Mouse (Mus musculus): ENCODE measurements around the gene Pxylp1.

Gene Pxylp1

GRCm38 (mm10) chr9:96857838-96858237 is 34.6 kb downstream of the Pxylp1 start:
- no peak for DNase-seq

DNA sequence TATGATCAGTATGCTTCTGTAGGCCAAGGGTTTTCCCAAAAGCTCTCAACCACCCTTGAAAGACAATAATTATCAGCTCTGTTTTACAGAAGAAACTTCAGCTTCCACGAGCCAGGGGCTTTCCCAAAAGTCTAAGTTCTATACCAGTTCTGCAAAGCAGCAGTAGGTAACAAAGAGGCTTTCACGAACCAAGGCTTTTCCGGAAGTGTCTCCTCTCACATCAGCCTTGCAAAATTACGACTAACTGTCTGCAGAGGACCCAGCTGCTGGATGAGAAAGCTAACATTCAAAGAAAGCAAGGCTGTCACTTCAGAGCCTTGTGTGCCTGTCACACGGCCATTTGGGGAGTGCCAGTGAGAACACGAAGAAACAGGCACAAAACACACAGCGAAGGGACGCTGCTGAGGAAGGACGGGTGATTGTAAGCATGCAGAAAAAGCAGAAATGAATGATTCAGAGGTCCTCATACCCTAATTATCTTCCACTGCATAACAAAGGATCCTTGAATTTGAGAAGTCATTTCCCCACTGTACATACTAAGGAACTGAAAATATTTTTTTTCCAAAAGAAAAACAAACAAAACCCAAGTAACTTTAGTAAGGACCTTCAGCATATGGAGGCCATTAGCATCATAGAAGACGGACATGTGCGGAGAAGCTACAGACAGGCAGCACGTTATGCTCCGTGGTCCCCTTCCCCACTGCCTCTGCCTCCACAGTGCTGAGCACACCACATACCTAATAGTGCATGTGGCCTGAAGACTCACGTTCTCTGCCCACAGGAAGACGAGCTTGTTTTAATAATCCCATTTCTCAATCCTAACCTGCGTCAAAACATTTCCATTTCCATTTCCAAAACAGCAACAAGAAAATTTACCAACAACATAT is 38.9 kb downstream of the Pxylp1 start:
- no peak for DNase-seq

DNA sequence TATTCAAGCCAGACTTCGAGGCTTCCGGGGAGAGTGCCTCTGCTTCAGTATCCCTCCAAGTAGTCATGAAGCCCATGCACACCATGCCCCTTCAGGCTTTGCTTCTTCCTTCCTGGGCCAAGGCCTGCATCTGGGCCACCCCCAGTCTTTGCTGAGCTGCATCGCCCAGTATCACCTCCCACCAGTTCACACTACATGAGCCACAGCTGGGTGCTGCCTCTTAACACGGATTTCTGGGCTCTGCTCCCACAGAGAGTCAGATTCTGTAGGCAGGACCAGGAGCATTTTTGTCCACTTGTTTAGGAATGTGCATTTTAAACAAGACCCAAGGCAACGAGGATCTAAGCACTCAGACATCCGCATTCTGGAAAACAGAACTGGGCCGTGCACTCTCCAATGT is 40.8 kb downstream of the Pxylp1 start:
- no peak for DNase-seq

DNA sequence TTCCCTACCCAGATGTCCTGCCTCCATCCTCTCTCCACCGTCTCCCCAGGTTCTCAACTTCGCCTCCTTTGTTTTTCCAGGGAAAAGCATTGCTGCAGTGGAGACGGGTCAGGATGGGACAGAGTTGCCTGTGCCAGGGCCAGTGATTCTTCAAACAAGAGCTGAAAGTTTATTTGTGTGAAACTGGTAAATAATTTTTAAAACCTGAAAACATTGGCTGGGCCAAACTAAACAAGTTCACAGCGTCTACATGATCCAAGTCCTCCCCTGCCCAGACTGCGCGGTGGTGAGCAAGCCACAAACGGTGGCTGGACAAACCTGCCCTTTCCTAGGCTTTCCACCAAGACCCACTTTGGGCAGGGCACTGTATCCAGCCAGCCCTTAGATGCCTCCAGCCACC is 41.4 kb downstream of the Pxylp1 start:
- no peak for DNase-seq

DNA sequence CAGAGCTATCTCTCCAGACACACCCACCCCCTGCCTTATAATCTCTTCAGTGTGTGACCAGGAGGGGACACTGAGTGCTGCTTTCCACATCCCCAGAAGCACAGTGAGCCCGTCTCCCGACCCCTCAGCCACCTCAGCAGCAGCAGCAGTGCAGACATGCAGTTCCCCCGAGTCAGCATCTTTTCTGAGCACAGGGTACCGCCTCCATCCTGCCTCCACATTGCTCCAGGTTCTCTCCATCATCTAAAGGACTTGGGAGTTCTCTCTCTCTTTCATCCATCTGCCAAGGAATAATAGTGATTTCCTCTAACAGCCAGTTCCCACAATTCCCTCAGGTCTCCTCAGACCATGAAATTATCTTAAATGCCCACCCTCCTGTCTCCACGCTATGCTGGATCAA is 43.5 kb downstream of the Pxylp1 start:
- DNase-seq, result no peak

DNA sequence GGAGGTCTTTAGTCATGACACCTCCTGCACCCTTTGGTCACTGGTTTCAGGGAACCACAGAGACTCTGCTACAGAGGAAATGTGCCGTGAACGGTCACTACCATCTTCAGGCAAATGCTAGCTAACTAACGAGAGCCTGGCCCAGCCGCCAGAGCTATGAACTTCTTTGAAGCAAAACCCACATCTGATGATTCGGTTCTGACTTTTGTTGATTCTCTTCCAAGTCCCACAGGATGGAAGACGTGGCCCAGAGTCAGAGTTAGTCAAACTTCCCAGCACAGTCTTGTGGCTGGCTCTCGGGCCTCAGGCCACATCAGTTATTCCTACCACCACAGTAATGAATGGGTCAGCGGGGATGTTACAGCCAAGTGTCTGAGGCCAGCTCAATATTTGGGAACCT is 46.1 kb downstream of the Pxylp1 start:
- DNase-seq, result no peak

DNA sequence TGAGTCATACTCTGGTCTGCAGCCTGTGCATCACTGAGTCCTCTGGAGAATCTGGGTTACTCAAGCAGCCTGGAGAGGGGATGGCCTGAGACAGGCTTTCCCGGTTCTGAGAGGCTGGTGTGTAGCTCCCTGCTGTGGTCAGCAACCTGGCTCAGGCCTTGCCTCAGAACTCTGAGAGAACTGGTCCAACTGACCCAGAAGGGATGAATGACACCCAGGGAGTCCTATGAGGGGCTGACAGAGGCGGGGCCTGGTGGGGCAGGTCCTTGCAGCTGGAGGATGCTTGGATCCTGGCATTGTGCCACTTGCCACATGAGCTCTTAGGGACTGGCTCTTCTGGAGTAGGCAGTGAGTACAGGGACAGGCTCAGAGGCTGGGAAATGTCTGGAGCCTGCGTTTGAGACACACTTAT is 47.7 kb downstream of the Pxylp1 start:
- DNase-seq, result peak; percentile 56

DNA sequence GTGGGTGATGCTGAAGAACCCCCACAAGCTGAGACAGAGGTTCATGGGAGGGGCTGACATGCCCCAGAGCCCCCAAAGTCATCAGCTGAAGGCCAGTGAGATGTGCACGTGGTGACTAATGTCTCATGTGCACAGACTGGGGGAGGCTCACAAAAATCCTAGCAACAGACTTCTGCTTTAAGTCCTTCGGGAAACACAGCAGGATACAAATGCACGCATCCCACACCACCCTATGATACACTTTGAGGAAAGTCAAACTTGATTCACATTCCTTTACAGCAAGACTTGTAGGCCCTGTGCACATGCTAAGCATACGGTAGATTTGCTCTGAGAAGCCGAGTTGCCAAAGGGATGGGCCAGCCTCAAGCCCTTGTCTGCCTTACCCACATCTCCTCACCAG is 53.1 kb downstream of the Pxylp1 start:
- no peak for DNase-seq

GRCm38 (mm10) chr9:96838864-96839263 is 53.6 kb downstream of the Pxylp1 start:
- no peak for DNase-seq

- no peak for DNase-seq
Measured at GRCm38 (mm10) chr9:96837781-96838420, 54.6 kb downstream of the Pxylp1 start.

DNA sequence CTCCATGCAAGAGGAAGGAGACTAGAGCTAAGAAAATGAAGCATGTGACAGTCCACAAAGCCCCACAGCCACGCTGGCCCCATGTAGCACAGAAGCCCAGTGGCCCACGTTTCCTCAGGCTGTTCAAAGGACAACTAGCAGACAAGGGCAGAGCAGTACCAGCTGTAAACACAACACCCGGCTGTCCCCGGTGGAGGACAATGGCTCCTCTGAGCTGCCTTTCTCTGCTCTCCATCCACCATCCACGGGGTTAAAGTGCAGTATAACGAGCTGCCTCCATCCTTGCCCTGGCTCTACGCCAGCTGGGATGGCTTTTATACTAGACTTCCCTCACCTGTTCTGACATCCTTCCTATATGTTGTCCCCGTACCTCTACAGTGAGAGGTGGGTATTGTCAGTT is 55.5 kb downstream of the Pxylp1 start:
- DNase-seq, result no peak

GRCm38 (mm10) chr9:96835374-96835921 is 57.0 kb downstream of the Pxylp1 start:
- DNase-seq, result no peak

DNA sequence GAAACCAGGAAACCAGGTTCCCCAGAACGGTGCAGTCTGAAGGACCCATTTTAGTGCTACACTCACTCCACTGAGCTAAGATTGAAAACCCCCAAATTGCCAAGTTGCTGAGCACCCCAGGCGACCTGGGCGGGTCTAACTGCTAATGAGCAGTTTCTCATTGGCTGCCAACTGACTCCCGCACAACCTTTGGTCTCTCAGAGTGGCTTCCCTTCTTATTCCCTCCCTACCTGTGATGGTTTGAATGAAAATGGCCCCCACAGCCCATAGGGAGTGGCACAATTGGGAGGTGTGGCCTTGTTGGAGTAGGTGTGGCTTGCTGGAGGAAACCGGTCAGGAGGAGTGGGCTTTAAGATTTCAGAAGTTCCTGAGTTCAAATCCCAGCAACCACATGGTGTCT is 58.9 kb downstream of the Pxylp1 start:
- no peak for DNase-seq

DNA sequence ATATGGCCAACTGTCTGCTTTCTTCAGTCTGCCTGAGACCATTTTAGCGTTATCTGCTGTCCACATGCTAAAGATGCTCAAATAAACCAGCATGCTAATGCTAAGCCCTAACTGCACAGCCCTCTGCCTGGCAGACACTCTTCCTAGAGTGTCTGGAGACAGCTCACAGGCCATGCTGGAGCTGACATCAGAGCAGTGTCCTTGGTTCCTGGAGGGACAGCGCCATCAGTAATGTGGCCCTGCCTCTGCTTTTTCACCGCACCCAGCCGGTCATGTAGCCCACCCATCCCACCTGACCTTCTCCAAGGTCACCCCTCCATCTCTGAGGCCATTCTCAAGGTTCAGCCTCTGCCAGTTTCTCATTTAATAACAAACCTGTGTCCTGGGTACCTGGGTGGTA is 60.0 kb downstream of the Pxylp1 start:
- DNase-seq, result no peak

DNA sequence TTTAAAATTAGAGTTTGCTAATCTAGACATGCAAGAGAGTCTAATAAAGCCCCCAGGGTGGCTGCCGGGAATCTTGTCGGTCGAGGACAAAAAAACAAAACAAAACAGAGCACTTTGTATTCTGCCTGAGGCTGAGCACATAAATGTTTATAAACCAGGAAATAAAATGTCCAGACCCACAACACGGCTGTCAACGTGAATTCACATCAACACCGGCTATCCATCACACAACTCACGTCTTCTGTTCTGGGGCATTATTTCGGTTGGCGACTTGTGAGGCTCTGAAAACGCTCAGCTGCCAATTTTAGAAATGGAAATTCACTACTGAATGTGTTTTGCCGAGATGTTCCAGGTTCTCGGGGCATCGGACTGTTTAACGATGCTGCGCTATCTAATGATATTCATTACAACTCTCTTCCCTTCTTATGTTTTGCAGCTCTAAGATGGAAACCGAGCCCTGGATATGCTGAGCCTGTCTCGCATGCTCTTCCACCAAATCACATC is 61.6 kb downstream of the Pxylp1 start:
- DNase-seq, result no peak

- DNase-seq, result no peak
Measured at GRCm38 (mm10) chr9:96829682-96830081, 62.8 kb downstream of the Pxylp1 start.

- no peak for DNase-seq
Measured at GRCm38 (mm10) chr9:96828071-96828470, 64.4 kb downstream of the Pxylp1 start.

DNA sequence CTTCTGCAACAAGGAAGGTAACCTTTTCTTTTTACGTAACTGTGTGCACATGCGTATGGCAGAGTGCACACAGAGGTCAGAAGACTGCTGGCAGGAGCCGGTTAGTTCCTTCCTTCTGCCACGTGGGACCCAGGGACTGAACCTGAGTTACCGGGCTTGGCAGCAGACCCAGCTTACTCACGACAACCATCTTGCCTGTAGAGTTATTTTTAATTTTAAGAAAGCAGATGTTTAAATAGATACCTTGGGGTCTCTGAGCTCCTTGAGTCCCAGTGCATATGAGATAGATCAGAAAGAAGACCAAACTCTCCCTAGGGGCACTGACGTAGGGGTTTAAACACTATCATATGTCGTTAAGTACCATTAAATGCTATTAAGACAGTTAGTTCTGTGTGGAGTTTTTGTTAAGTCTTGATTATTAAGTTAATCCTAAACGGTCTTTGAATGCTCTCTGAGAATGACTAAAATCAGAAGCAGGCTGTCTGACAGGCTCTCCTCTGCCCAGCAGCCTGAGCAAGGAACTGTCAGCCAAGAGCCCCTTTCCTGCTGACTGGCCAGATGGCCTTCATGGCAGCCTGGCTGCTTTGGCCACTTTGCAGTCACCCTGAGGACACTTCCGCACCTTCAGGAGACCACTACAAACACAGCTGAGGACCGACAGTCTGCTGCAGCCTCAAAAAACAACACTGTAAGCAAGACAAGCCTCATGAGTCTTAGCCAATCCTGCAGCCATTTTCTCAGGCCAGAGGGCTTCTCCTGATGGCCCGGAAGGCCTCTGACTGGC is 65.3 kb downstream of the Pxylp1 start:
- peak; percentile 84 for DNase-seq

GRCm38 (mm10) chr9:96824857-96825256 is 67.6 kb downstream of the Pxylp1 start:
- DNase-seq, result no peak

DNA sequence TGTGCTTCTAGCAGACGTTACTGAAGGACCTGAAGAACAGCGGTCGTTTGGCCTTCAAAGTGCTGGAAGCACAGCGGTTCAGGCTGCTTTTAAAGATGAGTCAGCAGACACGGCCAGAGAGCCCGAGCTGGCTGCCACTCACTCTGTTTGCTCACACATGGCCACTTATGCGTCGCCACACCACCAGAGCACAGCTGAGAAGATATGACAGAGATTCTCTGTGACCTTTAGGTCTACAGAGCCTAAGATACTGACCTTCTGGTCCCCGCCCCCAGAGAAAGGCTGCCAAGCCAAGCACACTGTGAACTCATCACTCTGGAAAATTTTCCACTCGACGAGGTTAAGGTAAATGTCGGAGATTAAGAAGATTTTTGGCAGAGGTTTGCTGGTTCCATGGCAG is 68.4 kb downstream of the Pxylp1 start:
- DNase-seq, result no peak

DNA sequence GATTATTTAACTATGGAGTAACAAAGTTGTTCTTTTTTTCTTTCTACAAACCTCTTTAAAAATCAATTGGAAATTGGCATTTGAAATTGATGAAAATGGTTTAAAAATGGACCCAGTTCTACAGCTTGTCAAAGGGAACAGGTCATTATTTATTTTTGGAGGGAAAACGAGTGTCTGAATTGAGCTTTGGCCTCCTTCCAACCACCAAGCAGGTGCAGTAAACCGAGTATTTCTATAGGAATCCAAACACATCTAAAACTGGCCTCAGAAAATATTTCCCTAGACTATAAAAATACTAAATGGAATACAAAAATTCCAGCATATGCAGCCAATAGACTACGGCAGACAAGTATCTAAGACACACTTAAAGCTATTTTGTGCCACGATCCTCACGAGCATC is 68.9 kb downstream of the Pxylp1 start:
- DNase-seq, result no peak

DNA sequence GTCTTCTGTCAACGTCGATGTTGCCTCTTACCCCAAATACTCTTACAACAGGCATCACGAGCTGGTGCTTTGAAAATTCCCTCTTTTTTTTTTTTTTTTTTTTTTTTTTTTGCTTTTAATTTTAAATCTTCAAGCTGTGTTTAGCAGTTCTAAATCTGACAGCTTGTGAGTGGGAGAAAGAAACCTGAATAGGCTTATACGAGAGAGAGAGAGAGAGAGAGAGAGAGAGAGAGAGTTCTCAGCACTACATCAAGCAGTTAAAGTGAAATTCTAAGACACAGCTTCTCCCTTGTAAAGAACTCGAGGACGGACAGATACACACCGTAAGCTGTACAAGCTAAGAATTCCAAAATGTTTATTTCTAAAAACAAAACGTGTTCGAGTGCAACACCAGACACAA is 69.5 kb downstream of the Pxylp1 start:
- no peak for DNase-seq

GRCm38 (mm10) chr9:96818822-96819481 is 73.5 kb downstream of the Pxylp1 start:
- DNase-seq, result no peak

Data from cerebellum, adult 11 months (tissue).